Mouse (Mus musculus) bone marrow, adult 2 months (tissue): ENCODE measurements around the gene Ppp3ca. TPM values are rescaled to one million over a fixed set of nuclear protein-coding genes. Genes with fewer than 3 reads are reported as not detected.

Source experiments
- H3K27ac ChIP-seq: fragments of 200-500 bp; 2 replicates; pipeline ENCODE4 v1.5.1; 2012; ENCODE audit warnings: low read depth, mild to moderate bottlenecking, control low read depth, inconsistent platforms, low read length; ENCODE audit not compliant: control insufficient read depth, poor library complexity, insufficient read depth
- H3K4me1 ChIP-seq: fragments of 200-500 bp; 2 replicates; pipeline ENCODE4 v1.6.1; 2011; ENCODE audit warnings: low read length; ENCODE audit not compliant: control insufficient read depth, insufficient read depth
- H3K4me3 ChIP-seq: fragments of 200-500 bp; replicated peaks from 2 replicates; pipeline ENCODE3; 2011; ENCODE audit warnings: mild to moderate bottlenecking, low read depth, low read length, control low read depth; ENCODE audit not compliant: control insufficient read depth
- CTCF ChIP-seq: fragments of 200-500 bp; IDR thresholded peaks from 2 replicates; pipeline ENCODE4 v1.5.1; 2011; ENCODE audit warnings: low read length, control low read depth; ENCODE audit not compliant: control insufficient read depth, insufficient read depth
- POLR2A ChIP-seq: fragments of 200-500 bp; IDR thresholded peaks from 2 replicates; pipeline ENCODE4 v1.6.1; 2011; ENCODE audit warnings: low read depth, mild to moderate bottlenecking, control low read depth, low read length, borderline replicate concordance; ENCODE audit not compliant: control insufficient read depth
- WGBS: fragments of 180-500 bp; shearing (Covaris S2); methylation state at CpG from one replicate; pipeline ENCODE4 v1.1.7; 2018; 5-methylcytosine and 5-hydroxymethylcytosine counted together
- polyA plus RNA-seq: library from polyadenylated mRNA; stranded (reverse); fragments of >200 nt; gene quantifications from 2 replicates; pipeline ENCODE4 v1.2.4, GENCODE M21; 2011; ENCODE audit warnings: low replicate concordance; ENCODE audit not compliant: missing spikeins, insufficient read depth, insufficient read length

Gene Ppp3ca
- 15.4 and 25.9 TPM in 2 replicates for polyA plus RNA-seq

GRCm38 (mm10) chr3:136670110-136670359 lies at the start of gene Ppp3ca:
Ppp3ca (plus strand) TSS chr3:136670124.
- Histone ChIP-seq H3K4me3 (peak within 1 kb of the TSS; percentile 100), H3K27ac (peak within 1 kb of the TSS; percentile 95), H3K4me1 (no peaks in the 10 kb centered on the region; the same call in 1 of the 2 replicates)
- TF ChIP-seq CTCF (no peak), POLR2A (no peak)
- under 1% methylated on average over 43 of the region's 43 CpGs for WGBS

DNA sequence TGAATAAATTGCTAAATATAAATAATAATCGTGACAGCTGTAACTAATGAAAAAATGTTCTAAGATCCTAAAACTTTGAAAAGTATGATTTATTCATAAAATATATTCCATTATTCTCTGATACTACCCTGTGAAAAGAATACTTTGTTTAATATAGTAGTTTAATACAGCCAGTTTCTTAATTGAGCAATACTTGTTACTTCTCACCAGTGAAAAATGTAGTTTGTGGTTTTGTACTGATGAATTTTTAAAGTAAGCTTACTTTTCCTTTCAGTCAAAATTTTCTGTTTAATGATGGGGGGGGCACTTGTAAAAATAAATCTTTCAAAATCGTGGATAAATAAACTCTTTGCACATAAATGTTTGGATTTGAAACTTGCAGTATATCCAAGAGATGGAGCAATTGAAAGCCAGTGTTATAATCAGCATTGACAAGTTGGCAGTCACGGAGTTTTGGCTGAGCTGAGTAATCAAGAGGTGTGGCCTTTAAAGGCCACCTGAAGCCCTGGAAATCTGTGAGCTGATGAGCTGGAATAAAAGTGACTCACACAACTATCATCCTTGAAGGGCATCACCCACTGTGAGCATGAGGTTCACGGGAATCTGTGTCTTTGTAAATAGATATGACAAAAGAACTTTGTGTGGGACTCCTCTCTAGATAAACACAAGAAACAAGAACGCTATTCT lies 29.2 kb upstream of the Ppp3ca start:
- TF ChIP-seq POLR2A (no peak), CTCF (no peak)
- 74% methylated on average over 5 of the region's 5 CpGs for WGBS
- Histone ChIP-seq H3K4me1 (no peaks in the 10 kb centered on the region), H3K4me3 (no peak overlapping the region), H3K27ac (no peak overlapping the region)

DNA sequence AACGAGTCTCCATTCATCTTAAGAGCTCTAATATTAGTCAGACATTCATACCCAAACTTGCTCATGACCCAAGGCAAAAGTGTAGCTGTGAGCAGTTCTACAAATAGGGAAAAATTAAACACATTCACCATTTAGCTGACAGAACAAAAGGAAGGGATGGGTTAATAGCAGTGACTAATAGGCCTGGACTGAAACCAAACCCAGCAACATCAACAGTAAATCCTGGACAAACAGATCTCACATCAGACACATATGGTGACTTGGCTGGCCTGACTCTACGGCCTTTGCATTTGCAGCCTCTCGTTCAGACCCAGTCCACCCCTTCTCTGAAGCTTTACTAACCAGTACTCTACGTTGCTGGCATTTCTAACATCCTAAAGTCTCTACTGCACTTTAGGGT lies 19.0 kb upstream of the Ppp3ca start:
- no peak for TF ChIP-seq CTCF
- no peak for TF ChIP-seq POLR2A
- Histone ChIP-seq H3K27ac (no peak overlapping the region), H3K4me1 (no peaks in the 10 kb centered on the region), H3K4me3 (no peak overlapping the region)
- 79% methylated on average over 4 of the region's 4 CpGs for WGBS

DNA sequence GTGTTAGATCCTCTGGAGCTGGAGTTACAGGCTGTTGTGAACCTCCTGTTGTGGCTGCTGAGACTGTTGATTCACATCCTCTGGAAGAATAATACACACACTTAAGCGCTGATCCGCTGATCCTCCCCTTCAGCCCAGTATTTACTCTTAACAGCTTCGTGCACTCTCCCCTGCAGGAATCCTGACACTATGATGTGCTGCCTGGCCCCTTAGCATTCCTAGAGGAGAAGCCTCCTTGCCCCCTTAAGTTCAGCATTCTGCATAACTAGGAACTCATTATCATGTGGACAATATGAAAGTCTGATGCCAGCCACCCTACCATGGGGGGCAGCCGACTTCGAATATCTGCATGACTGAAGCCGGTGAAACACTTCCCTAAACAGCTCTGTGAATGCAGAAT lies 18.4 kb upstream of the Ppp3ca start:
- TF ChIP-seq CTCF, result no peak
- TF ChIP-seq POLR2A, result no peak
- H3K4me1 ChIP-seq, result no peaks in the 10 kb centered on the region
- 78% methylated on average over 6 of the region's 6 CpGs for WGBS
- no peak overlapping the region for H3K27ac ChIP-seq
- no peak overlapping the region for H3K4me3 ChIP-seq

GRCm38 (mm10) chr3:136656460-136657035 lies 13.4 kb upstream of the Ppp3ca start:
- 81% methylated on average over 3 of the region's 3 CpGs for WGBS
- TF ChIP-seq POLR2A (no peak), CTCF (no peak)
- no peaks in the 10 kb centered on the region for H3K4me1 ChIP-seq
- H3K4me3 ChIP-seq, result no peak overlapping the region
- H3K27ac ChIP-seq, result no peak overlapping the region

DNA sequence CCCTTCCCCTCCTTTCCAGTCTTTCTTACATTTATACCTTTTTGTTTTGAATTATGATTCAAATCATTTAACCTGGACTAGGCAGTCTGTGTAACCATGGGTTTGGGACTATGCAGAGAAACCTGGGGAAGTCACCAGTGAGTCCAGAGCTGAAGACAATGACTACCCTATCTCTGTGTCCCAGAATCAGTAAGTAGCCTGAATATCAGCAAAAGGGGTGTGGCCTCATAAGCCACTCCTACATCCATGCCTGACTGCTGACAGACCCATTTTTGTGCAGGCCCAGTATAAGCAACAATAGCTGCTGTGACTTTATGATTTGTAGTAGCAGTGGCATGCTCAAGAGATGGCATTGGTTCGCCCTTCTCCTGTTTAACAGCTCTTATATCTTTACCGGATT lies 11.2 kb upstream of the Ppp3ca start:
- Histone ChIP-seq H3K27ac (no peak overlapping the region), H3K4me3 (no peak overlapping the region), H3K4me1 (no peaks in the 10 kb centered on the region)
- 82% methylated on average over 2 of the region's 2 CpGs for WGBS
- TF ChIP-seq POLR2A, result no peak
- no peak for TF ChIP-seq CTCF

GRCm38 (mm10) chr3:136665119-136665518 lies 4.8 kb upstream of the Ppp3ca start:
- no peaks in the 10 kb centered on the region for H3K4me1 ChIP-seq
- WGBS, result 88% methylated on average over 1 of the region's 1 CpGs
- TF ChIP-seq POLR2A (no peak), CTCF (no peak)

GRCm38 (mm10) chr3:136668072-136668471 lies 1.9 kb upstream of the Ppp3ca start:
- Histone ChIP-seq H3K4me3 (no peak overlapping the region), H3K4me1 (no peaks in the 10 kb centered on the region; the same call in 1 of the 2 replicates), H3K27ac (no peak overlapping the region)
- TF ChIP-seq CTCF (no peak), POLR2A (no peak)
- WGBS, result 65% methylated on average over 2 of the region's 2 CpGs

More at GRCm38 (mm10) chr3:136665119-136665518, 4.8 kb upstream of the Ppp3ca start:
- Histone ChIP-seq H3K4me3 (no peak overlapping the region), H3K27ac (no peak overlapping the region)
